Mouse (Mus musculus): ENCODE measurements at regions not wholly inside any gene's neighbourhood (a gene's known extent, or its start where the extent isn't known, plus 50 kb on each side); places are given as distances from the start of the nearest gene placed in this dataset.

DNA sequence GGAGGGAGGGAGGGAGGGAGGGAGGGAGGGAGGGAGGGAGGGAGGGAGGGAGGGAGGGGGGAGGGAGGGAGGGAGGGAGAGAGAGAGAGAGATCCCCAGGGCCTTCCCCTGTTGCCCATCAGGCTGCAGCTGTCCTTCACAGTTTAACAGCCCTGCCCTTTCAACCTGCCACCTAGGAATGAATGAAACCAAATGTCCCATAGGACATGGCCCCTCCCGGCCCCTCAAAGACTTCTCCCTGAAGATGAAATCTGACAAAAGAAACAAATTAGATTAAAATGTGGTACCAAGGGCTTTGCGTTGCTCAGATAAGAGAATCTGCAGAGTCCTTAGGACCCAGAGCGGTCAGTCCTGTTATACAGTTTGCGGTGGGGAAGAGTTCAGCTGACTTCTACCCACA is 86.0 kb upstream of the Creb1 start:
- Histone ChIP-seq H3K9me3 (ENCODE audit: control insufficient read depth, low read length) (no peaks in the 10 kb centered on the region), H3K36me3 (replicated peaks; ENCODE audit: control insufficient read depth, insufficient read depth, low read depth) (no peaks in the 10 kb centered on the region), H3K4me1 (replicated peaks; ENCODE audit: control insufficient read depth in 2 of 2, insufficient read depth in 2 of 2, low read length in 1 of 2) (no peaks in the 10 kb centered on the region), H3K27me3 (ENCODE audit: control insufficient read depth, insufficient read depth, low read length) (no peaks in the 10 kb centered on the region), H3K4me3 (ENCODE audit: insufficient read depth in 1 of 2, low read depth in 2 of 2, low read length in 2 of 2) (no peak overlapping the region), H3K4me2 (ENCODE audit: low read depth) (no peak overlapping the region), H3K9ac (replicated peaks) (no peak overlapping the region), H3K27ac (no peak overlapping the region)
- DNase-seq (ENCODE audit: low read depth in 3 of 3, low spot score in 3 of 3) (no peak), ATAC-seq (ENCODE audit: insufficient read depth) (no peak)
- WGBS (ENCODE audit: insufficient replicate concordance) = 63% methylated on average over 4 of the region's 4 CpGs
- TF ChIP-seq CTCF (IDR thresholded peaks at IDR 0.05; ENCODE audit: low read depth) = no peak
- TF ChIP-seq EP300 (IDR thresholded peaks at IDR 0.05; ENCODE audit: low read depth) = no peak

- ATAC-seq (ENCODE audit: insufficient read depth) (no peak), DNase-seq (ENCODE audit: low read depth in 3 of 3, low spot score in 3 of 3) (peak in 1 of 3 experiments; percentile 13)
- WGBS (ENCODE audit: insufficient replicate concordance) = 11% methylated on average over 13 of the region's 13 CpGs
- Histone ChIP-seq H3K36me3 (replicated peaks; ENCODE audit: control insufficient read depth, insufficient read depth, low read depth) (no peaks in the 10 kb centered on the region), H3K4me2 (ENCODE audit: low read depth) (no peak overlapping the region), H3K9ac (replicated peaks) (no peak overlapping the region), H3K9me3 (ENCODE audit: control insufficient read depth, low read length) (no peaks in the 10 kb centered on the region), H3K4me1 (replicated peaks; ENCODE audit: control insufficient read depth in 2 of 2, insufficient read depth in 2 of 2, low read length in 1 of 2) (no peaks in the 10 kb centered on the region), H3K27ac (no peak overlapping the region), H3K27me3 (ENCODE audit: control insufficient read depth, insufficient read depth, low read length) (no peaks in the 10 kb centered on the region), H3K4me3 (ENCODE audit: insufficient read depth in 1 of 2, low read depth in 2 of 2, low read length in 2 of 2) (no peak overlapping the region)
- TF ChIP-seq CTCF (IDR thresholded peaks at IDR 0.05; ENCODE audit: low read depth) = peak; percentile 71
- no peak for TF ChIP-seq EP300 (IDR thresholded peaks at IDR 0.05; ENCODE audit: low read depth)
Measured at GRCm38 (mm10) chr1:64445919-64446318, 86.5 kb upstream of the Creb1 start.

DNA sequence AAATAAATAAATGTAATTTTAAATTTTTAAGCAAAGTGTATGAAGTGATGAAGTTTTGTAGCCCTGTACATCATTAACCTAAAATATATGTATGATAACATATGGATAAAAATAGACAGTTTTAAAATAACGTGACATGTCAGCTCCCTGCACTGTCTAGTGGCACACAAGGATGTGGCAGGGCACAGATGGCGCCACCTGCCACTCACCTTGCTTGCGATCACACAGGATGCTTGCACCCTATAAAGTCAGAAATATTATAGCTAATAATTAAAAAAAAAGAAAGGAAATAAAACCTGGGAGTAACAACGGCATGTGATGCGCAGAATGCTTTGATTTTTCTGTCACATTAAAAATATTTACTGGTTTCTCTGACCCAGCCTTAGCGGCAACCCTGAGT is 89.0 kb upstream of the Creb1 start:
- H3K4me3 ChIP-seq (ENCODE audit: insufficient read depth in 1 of 2, low read depth in 2 of 2, low read length in 2 of 2) = no peak overlapping the region
- TF ChIP-seq EP300 (IDR thresholded peaks at IDR 0.05; ENCODE audit: low read depth) = no peak
- no peak for TF ChIP-seq CTCF (IDR thresholded peaks at IDR 0.05; ENCODE audit: low read depth)
- no peaks in the 10 kb centered on the region for H3K9me3 ChIP-seq (ENCODE audit: control insufficient read depth, low read length)
- ATAC-seq (ENCODE audit: insufficient read depth) = no peak
- H3K4me1 ChIP-seq (replicated peaks; ENCODE audit: control insufficient read depth in 2 of 2, insufficient read depth in 2 of 2, low read length in 1 of 2) = no peaks in the 10 kb centered on the region
- no peak overlapping the region for H3K9ac ChIP-seq (replicated peaks)
- H3K27ac ChIP-seq = no peak overlapping the region
- no peaks in the 10 kb centered on the region for H3K36me3 ChIP-seq (replicated peaks; ENCODE audit: control insufficient read depth, insufficient read depth, low read depth)
- no peak for DNase-seq (ENCODE audit: low read depth in 3 of 3, low spot score in 3 of 3)
- 71% methylated on average over 6 of the region's 6 CpGs for WGBS (ENCODE audit: insufficient replicate concordance)
- no peak overlapping the region for H3K4me2 ChIP-seq (ENCODE audit: low read depth)
- H3K27me3 ChIP-seq (ENCODE audit: control insufficient read depth, insufficient read depth, low read length) = no peaks in the 10 kb centered on the region

DNA sequence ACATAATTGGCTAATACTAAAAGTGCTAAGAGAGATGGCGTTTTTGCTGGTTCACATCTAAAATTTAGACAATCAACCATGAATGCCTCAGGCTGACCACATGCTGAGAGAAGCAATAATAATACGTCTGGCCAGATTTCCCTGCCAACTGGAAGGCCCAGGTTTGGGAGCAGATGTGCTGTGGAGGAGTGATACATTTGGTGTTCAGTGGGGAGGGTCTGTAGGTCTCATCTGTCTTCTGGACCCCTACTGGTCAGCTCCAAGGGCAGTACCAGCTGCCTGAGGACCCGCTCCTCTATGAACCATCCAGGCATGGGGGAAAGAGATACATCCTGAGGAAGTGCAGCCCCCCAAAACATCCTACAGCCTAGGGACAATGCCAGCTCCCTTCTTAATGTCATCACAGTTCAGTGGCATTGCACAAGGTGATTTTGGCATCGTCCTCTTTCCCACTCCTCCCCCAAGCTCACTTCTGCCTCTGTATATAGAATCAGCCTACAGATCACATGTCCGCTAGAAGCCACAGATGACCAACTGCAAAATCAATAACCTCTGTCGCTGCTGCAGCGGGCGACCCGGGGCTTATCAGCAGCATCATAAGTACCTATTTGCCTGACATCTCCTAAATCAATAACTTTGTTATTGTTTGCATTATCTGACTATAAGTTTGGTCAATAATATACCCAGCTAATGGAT is 90.1 kb upstream of the Creb1 start:
- TF ChIP-seq CTCF (IDR thresholded peaks at IDR 0.05; ENCODE audit: low read depth) = no peak
- no peak for TF ChIP-seq EP300 (IDR thresholded peaks at IDR 0.05; ENCODE audit: low read depth)
- no peak for ATAC-seq (ENCODE audit: insufficient read depth)
- WGBS (ENCODE audit: insufficient replicate concordance) = 57% methylated on average over 9 of the region's 9 CpGs

GRCm38 (mm10) chr1:64423256-64423655 is 109.2 kb upstream of the Creb1 start:
- Histone ChIP-seq H3K36me3 (replicated peaks; ENCODE audit: control insufficient read depth, insufficient read depth, low read depth) (no peaks in the 10 kb centered on the region), H3K4me1 (replicated peaks; ENCODE audit: control insufficient read depth in 2 of 2, insufficient read depth in 2 of 2, low read length in 1 of 2) (no peaks in the 10 kb centered on the region), H3K9ac (replicated peaks) (no peak overlapping the region), H3K4me2 (ENCODE audit: low read depth) (no peak overlapping the region), H3K9me3 (ENCODE audit: control insufficient read depth, low read length) (no peaks in the 10 kb centered on the region), H3K4me3 (ENCODE audit: insufficient read depth in 1 of 2, low read depth in 2 of 2, low read length in 2 of 2) (no peak overlapping the region), H3K27ac (no peak overlapping the region), H3K27me3 (ENCODE audit: control insufficient read depth, insufficient read depth, low read length) (no peaks in the 10 kb centered on the region)
- DNase-seq (ENCODE audit: low read depth in 3 of 3, low spot score in 3 of 3) (no peak), ATAC-seq (ENCODE audit: insufficient read depth) (no peak)
- 34% methylated on average over 1 of the region's 1 CpGs for WGBS (ENCODE audit: insufficient replicate concordance)
- TF ChIP-seq EP300 (IDR thresholded peaks at IDR 0.05; ENCODE audit: low read depth) = no peak
- no peak for TF ChIP-seq CTCF (IDR thresholded peaks at IDR 0.05; ENCODE audit: low read depth)

More for the DNA sequence above, 90.1 kb upstream of the Creb1 start:
- no peak for DNase-seq (ENCODE audit: low read depth in 3 of 3, low spot score in 3 of 3)
- H3K27ac ChIP-seq = no peak overlapping the region
- H3K4me3 ChIP-seq (ENCODE audit: insufficient read depth in 1 of 2, low read depth in 2 of 2, low read length in 2 of 2) = no peak overlapping the region
- H3K36me3 ChIP-seq (replicated peaks; ENCODE audit: control insufficient read depth, insufficient read depth, low read depth) = no peaks in the 10 kb centered on the region
- H3K4me1 ChIP-seq (replicated peaks; ENCODE audit: control insufficient read depth in 2 of 2, insufficient read depth in 2 of 2, low read length in 1 of 2) = no peaks in the 10 kb centered on the region
- no peaks in the 10 kb centered on the region for H3K27me3 ChIP-seq (ENCODE audit: control insufficient read depth, insufficient read depth, low read length)
- H3K9me3 ChIP-seq (ENCODE audit: control insufficient read depth, low read length) = no peaks in the 10 kb centered on the region
- H3K4me2 ChIP-seq (ENCODE audit: low read depth) = no peak overlapping the region
- H3K9ac ChIP-seq (replicated peaks) = no peak overlapping the region
